Mouse (Mus musculus) liver, embryonic 16.5 days (tissue): ENCODE results near the gene Nadsyn1. TPM values are rescaled to one million over a fixed set of nuclear protein-coding genes. Genes with fewer than 3 reads are reported as not detected.

ENCODE experiments used
- ATAC-seq: fragments of 200-750 bp; cut with Nextera tagmentation; 2 replicates; pipeline ENCODE4 v1.8.0; 2017; ENCODE audit warnings: low read depth, mild to moderate bottlenecking, moderate number of reproducible peaks, moderate library complexity
- H3K27ac ChIP-seq: fragments of 300-500 bp; sonication (generic); 2 replicates; pipeline ENCODE4 v1.5.1; 2014; ENCODE audit warnings: mild to moderate bottlenecking, low read length
- H3K27me3 ChIP-seq: fragments of 300-500 bp; sonication (generic); 2 replicates; pipeline ENCODE4 v1.6.1; 2014; ENCODE audit warnings: low read depth, low read length, mixed read lengths; ENCODE audit not compliant: control insufficient read depth, insufficient read depth
- H3K36me3 ChIP-seq: fragments of 300-500 bp; sonication (generic); 2 replicates; pipeline ENCODE4 v1.6.1; 2014; ENCODE audit warnings: mild to moderate bottlenecking; ENCODE audit not compliant: control insufficient read depth, insufficient read depth
- H3K4me1 ChIP-seq: fragments of 300-500 bp; sonication (generic); 2 replicates; pipeline ENCODE4 v1.6.1; 2014; ENCODE audit warnings: low read depth, low read length, mixed read lengths; ENCODE audit not compliant: control insufficient read depth
- H3K4me2 ChIP-seq: fragments of 300-500 bp; sonication (generic); 2 replicates; pipeline ENCODE4 v1.6.1; 2014; ENCODE audit warnings: low read depth, low read length, mixed read lengths
- H3K4me3 ChIP-seq: fragments of 300-500 bp; sonication (generic); 2 replicates; pipeline ENCODE4 v1.5.1; 2014; ENCODE audit warnings: low read depth, mild to moderate bottlenecking, low read length
- H3K9ac ChIP-seq: fragments of 300-500 bp; sonication (generic); 2 replicates; pipeline ENCODE4 v1.6.1; 2014; ENCODE audit warnings: low read depth, low read length
- H3K9me3 ChIP-seq: fragments of 300-500 bp; sonication (generic); replicated peaks from 2 replicates; pipeline ENCODE4 v1.6.1; 2016; ENCODE audit warnings: low read length; ENCODE audit not compliant: control insufficient read depth
- WGBS: fragments of 180-500 bp; shearing (Covaris S2); extraction: QIAGEN DNeasy Blood & Tissue Kit; methylation state at CpG from one replicate; pipeline ENCODE4 v1.1.7; 2014; ENCODE audit not compliant: insufficient replicate concordance; 5-methylcytosine and 5-hydroxymethylcytosine counted together
- microRNA-seq: library from miRNA; unstranded; fragments of <30 nt; microRNA quantifications from one replicate; pipeline ENCODE4, GENCODE M21; 2016
- polyA plus RNA-seq: library from polyadenylated mRNA; unstranded; fragments of >200 nt; fragmentation: Nextera tagmentation; extraction: Ambion mirVana; gene quantifications from 2 replicates; pipeline ENCODE4 v1.2.1, GENCODE M21; 2015

The Nadsyn1 gene
- polyA plus RNA-seq, 1 experiment from 2014 or later = 9.1 TPM

DNA sequence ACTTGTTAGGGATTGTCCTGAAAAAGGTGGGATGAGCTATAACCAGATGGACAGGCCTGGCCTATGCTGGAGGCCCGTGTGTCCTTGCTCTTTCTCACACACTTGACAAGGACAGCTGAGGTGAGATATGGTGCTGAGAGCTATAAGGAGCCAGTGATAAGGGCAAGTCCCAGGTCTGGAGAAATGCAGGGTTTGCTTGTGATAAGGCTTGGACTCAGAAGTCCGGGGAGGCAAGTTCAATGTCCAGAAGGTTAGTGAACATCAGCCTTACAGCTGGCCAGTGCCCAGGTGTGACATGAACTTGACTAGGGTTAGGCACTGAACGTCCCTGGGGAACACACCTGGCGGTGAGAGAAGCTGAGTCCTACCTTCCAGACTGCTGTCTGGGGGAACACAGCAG is 70.6 kb downstream of the Nadsyn1 start:
- WGBS = 29% methylated on average over 4 of the region's 4 CpGs
- H3K9ac ChIP-seq = no peak overlapping the region
- no peak overlapping the region for H3K4me3 ChIP-seq
- no peak overlapping the region for H3K27ac ChIP-seq
- H3K9me3 ChIP-seq = no peaks in the 10 kb centered on the region
- no peak for ATAC-seq
- H3K36me3 ChIP-seq = no peaks in the 10 kb centered on the region
- peaks cover under 1% of the 10 kb centered on the region; the same call in 1 of the 2 replicates for H3K4me1 ChIP-seq
- H3K27me3 ChIP-seq = peaks cover 3% of the 10 kb centered on the region; the same call in 1 of the 2 replicates
- no peak overlapping the region for H3K4me2 ChIP-seq

DNA sequence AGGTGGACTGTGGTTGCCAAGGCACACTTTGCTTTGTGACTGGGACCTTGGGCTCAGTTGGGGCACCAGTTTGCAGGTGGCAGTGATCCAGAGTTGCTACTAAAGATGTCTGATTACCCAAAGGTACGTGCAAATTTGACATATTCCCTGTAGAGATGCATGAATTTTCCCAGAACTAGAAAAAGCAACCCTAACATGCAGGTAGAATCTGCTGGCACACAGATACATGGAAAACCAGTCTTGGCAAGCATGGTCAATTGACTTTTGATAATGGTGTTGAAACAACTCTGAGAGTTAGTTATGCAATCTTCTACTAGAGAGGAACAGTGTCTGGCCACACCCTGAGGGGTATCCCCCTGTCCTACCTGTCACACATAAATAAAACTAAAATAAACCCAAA is 71.3 kb downstream of the Nadsyn1 start:
- no peaks in the 10 kb centered on the region for H3K9me3 ChIP-seq
- no peak overlapping the region for H3K4me3 ChIP-seq
- H3K36me3 ChIP-seq = no peaks in the 10 kb centered on the region
- no peak overlapping the region for H3K4me2 ChIP-seq
- 58% methylated on average over 1 of the region's 1 CpGs for WGBS
- no peak overlapping the region for H3K9ac ChIP-seq
- H3K4me1 ChIP-seq = no peaks in the 10 kb centered on the region; the same call in 1 of the 2 replicates
- no peak overlapping the region for H3K27ac ChIP-seq
- no peak for ATAC-seq
- H3K27me3 ChIP-seq = peaks cover 3% of the 10 kb centered on the region; the same call in 1 of the 2 replicates

DNA sequence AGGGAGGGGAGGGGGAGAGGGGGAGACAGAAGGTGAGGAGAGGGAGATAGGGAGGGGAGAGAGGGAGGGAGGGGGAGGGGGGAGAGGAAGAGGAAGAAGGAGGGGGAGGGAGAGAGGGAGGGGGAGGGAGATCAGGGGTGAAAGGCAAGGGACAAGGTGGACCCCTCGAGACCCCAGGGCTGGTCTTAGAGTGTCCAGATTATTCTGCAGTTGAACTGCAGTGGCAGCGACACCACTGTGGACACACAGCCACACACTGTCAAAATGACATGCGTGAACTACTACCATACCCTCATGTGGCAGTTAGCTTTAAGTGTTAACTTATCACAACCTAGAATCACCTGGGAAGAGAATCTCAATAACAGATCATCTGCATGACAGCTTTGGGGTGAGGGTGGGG is 73.6 kb downstream of the Nadsyn1 start:
- H3K9me3 ChIP-seq = no peaks in the 10 kb centered on the region
- no peak overlapping the region for H3K4me2 ChIP-seq
- H3K36me3 ChIP-seq = no peaks in the 10 kb centered on the region
- no peak for ATAC-seq
- H3K27ac ChIP-seq = no peak overlapping the region
- no peaks in the 10 kb centered on the region for H3K27me3 ChIP-seq
- H3K4me3 ChIP-seq = no peak overlapping the region
- no peaks in the 10 kb centered on the region; the same call in 1 of the 2 replicates for H3K4me1 ChIP-seq
- no peak overlapping the region for H3K9ac ChIP-seq
- WGBS = 50% methylated on average over 3 of the region's 3 CpGs

DNA sequence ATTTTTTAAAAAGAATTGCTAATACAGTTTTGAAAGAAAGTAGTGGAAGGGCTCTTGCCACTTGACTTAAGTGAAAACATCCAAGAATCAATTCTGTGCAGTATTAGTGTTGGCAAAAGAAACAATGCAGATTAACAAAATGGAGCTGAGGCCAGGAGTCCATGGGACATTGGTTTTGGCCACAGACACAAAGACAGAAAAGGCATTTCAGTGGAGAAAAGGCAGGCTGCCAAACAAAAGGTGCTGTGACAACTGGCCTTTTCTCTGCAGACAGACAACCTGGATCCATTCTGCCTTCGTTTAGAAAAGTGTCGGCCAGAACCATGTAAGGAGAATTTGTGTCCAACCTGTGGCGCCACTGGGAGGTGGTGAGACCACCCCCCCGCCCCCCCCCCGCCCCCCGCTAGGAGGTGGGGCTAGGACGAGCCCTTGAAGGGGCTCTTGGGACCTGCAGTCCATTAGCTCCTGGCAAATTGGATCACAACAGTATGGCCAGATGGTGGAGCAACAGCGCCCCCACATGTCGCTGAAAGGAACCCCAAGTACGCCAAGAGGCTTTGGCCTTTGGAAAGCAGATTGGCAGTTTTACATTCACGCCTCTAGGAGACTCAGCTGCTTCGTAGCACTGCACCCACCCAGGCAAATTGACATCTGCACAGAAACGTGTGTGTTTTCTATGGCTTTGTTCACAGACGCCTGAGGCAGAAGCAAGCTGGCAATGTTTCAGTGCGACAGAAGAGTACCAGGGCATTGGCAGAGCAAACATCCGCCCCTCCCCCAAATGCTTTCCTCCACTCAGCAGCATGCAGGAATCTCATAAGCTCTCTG is 74.4 kb downstream of the Nadsyn1 start:
- H3K9me3 ChIP-seq = no peaks in the 10 kb centered on the region
- ATAC-seq = no peak
- no peak overlapping the region for H3K4me3 ChIP-seq
- no peak overlapping the region for H3K27ac ChIP-seq
- H3K4me1 ChIP-seq = no peaks in the 10 kb centered on the region; the same call in 1 of the 2 replicates
- WGBS = 6% methylated on average over 16 of the region's 16 CpGs
- no peaks in the 10 kb centered on the region for H3K27me3 ChIP-seq
- H3K9ac ChIP-seq = no peak overlapping the region
- H3K4me2 ChIP-seq = no peak overlapping the region
- H3K36me3 ChIP-seq = no peaks in the 10 kb centered on the region

Small RNA genes lying within 50 kb of the gene (microRNA-seq; reads per million reads assigned to microRNA genes)
- gene Gm22064 = not detected

Other genes starting within 250 kb of the Nadsyn1 start
- gene Cars, start 222.8 kb downstream of the Nadsyn1 start, polyA plus RNA-seq = 62.0 and 64.3 TPM in 2 replicates
- 1.3 and 1.4 TPM in 2 replicates for gene Tnfrsf26, start 194.1 kb downstream of the Nadsyn1 start, polyA plus RNA-seq
- 0.42 and 0.53 TPM in 2 replicates for gene Tnfrsf22, start 173.2 kb downstream of the Nadsyn1 start, polyA plus RNA-seq
- 0.35 and 0.55 TPM in 2 replicates for gene Tnfrsf23, start 137.0 kb downstream of the Nadsyn1 start, polyA plus RNA-seq
- gene Osbpl5, start 65.9 kb downstream of the Nadsyn1 start, polyA plus RNA-seq = 1.9 and 2.2 TPM in 2 replicates
- not detected in 2 replicates for gene Mrgprg, start 55.9 kb downstream of the Nadsyn1 start, polyA plus RNA-seq
- gene Mrgpre, start 38.3 kb downstream of the Nadsyn1 start, polyA plus RNA-seq = 0.41 and 0.51 TPM in 2 replicates
- gene Dhcr7, start 296 bp upstream of the Nadsyn1 start, polyA plus RNA-seq = 59.4 and 76.8 TPM in 2 replicates
- gene Gm498, start 44.0 kb upstream of the Nadsyn1 start, polyA plus RNA-seq = not detected in 2 replicates
- gene Shank2, start 179.1 kb upstream of the Nadsyn1 start, polyA plus RNA-seq = 0.63 and 0.67 TPM in 2 replicates